Comparison of ENCODE assay signal across 9 mouse cellular contexts in the genomic region with DNA sequence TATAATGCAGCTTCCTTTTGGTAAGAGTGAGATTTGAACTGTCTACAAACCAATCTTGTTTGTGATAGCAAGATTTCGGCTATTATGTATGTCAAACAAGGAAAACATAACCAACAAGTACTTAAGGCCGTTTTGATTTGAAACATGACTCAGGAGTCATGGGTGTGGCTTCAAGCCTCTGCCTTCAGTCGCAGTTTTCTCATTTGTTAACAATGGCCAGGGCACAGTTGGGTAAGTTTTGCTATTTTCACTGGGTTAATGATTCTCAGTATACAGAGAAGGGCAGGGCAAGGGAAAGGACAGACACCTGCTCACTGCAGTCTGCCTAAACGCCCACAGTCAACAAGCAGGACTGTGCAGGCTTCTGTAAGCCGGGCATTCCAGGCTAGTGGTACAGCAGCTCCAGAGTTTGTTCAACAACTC. TPM values are rescaled to one million over a fixed set of nuclear protein-coding genes. Genes with fewer than 3 reads are reported as not detected.
DNase-seq lines count a peak whose midpoint lies in the region; ATAC-seq and TF ChIP-seq lines count a peak whose summit lies in the region.
"Had no signal": no experiment of that assay in that cellular context is flagged by ENCODE, and none has a peak within 500 bp of the region (broad histone marks: within the 10 kb centered on the region; RNA-seq: fewer than 3 reads in every experiment).

No protein-coding gene starts in this region.

- no peak for DNase-seq in layer of hippocampus, adult 2 months (ENCODE audit: low spot score in 2 of 2)
- no peak for DNase-seq in layer of hippocampus, postnatal 10 days (ENCODE audit: low spot score in 2 of 2)
- DNase-seq in forelimb bud, embryonic 11.5 days (ENCODE audit: low read depth, low spot score), result peak; percentile 9
- DNase-seq in cerebellum, adult 11 months, result no peak
- DNase-seq in spleen, postnatal 14 days (ENCODE audit: low spot score in 2 of 2), result no peak
- no peak for DNase-seq in gastrocnemius, postnatal 4 days (ENCODE audit: low spot score in 2 of 2)

- ATAC-seq in megakaryocyte progenitor cell, adult 5-6 weeks (replicated peaks; ENCODE audit: poor library complexity), result peak; percentile 9

- no peak overlapping the region for H3K27ac ChIP-seq in layer of hippocampus, adult 2 months
- peak overlapping the region; percentile 40 for H3K27ac ChIP-seq in bone marrow macrophage, adult 2 months (ENCODE audit: insufficient read depth, low read depth, low read length)

- peaks cover 11% of the 10 kb centered on the region for H3K4me1 ChIP-seq in bone marrow macrophage, adult 2 months (ENCODE audit: control insufficient read depth, insufficient read depth, low read length)

- TF ChIP-seq POLR2A in bone marrow macrophage, adult 2 months (IDR thresholded peaks at IDR 0.05; ENCODE audit: borderline replicate concordance, low read depth, low read length), result no peak

- TF ChIP-seq CTCF in layer of hippocampus, adult 2 months (conservative IDR thresholded peaks at IDR 0.05), result no peak
- no peak for TF ChIP-seq CTCF in bone marrow macrophage, adult 2 months (IDR thresholded peaks at IDR 0.05; ENCODE audit: low read depth, low read length)

- peak overlapping the region; percentile 91 for H3K4me3 ChIP-seq in layer of hippocampus, adult 2 months
- H3K4me3 ChIP-seq in bone marrow macrophage, adult 2 months (ENCODE audit: insufficient read depth, low read length), result peak overlapping the region; percentile 90

RNA-seq across cellular contexts. Expression of a gene that starts 0.6 kb away (rescaled TPM):
- total RNA-seq in layer of hippocampus, adult 2 months (2021), result under 1 TPM; 0.59 to 0.66 TPM
- total RNA-seq in layer of hippocampus, postnatal 10 days (2021), result 1 to 10 TPM; 2.4 to 2.5 TPM
- 5.6 and 8.5 TPM in 2 replicates for polyA plus RNA-seq in bone marrow macrophage, adult 2 months (2012; ENCODE audit: insufficient read depth, insufficient read length, missing spikeins)
- total RNA-seq in megakaryocyte progenitor cell, adult 5-6 weeks (2015), result 12.6 and 13.3 TPM in 2 replicates
- 8.6 and 12.6 TPM in 2 replicates for total RNA-seq in megakaryocyte progenitor cell, adult 5-6 weeks (2017)
- 1 to 10 TPM; 5.8 to 6.5 TPM for total RNA-seq in gastrocnemius, postnatal 4 days (2021)

RNA-seq across cellular contexts. Expression of a gene that starts 1.0 kb away (rescaled TPM):
- total RNA-seq in layer of hippocampus, adult 2 months (2021), result 10 to 100 TPM; 93.3 to 97.6 TPM
- 10 to 100 TPM; 89.4 to 92.5 TPM for total RNA-seq in layer of hippocampus, postnatal 10 days (2021)
- polyA plus RNA-seq in bone marrow macrophage, adult 2 months (2012; ENCODE audit: insufficient read depth, insufficient read length, missing spikeins), result 48.7 and 55.2 TPM in 2 replicates
- 73.7 and 86.4 TPM in 2 replicates for total RNA-seq in megakaryocyte progenitor cell, adult 5-6 weeks (2015)
- total RNA-seq in megakaryocyte progenitor cell, adult 5-6 weeks (2017), result 88.8 and 105 TPM in 2 replicates
- 10 to 100 TPM; 81.9 to 92.3 TPM for total RNA-seq in gastrocnemius, postnatal 4 days (2021)

RNA-seq across cellular contexts. Expression of a gene that starts 52.1 kb away (rescaled TPM):
- total RNA-seq in layer of hippocampus, adult 2 months (2021), result under 1 TPM; 0.20 to 0.38 TPM
- total RNA-seq in layer of hippocampus, postnatal 10 days (2021), result under 1 TPM in 1 of 2 experiments, not detected in 1; 0.25 TPM
- polyA plus RNA-seq in bone marrow macrophage, adult 2 months (2012; ENCODE audit: insufficient read depth, insufficient read length, missing spikeins), result not detected in 2 replicates
- not detected in 2 replicates for total RNA-seq in megakaryocyte progenitor cell, adult 5-6 weeks (2015)
- total RNA-seq in megakaryocyte progenitor cell, adult 5-6 weeks (2017), result 0.62 TPM in 1 of 2 replicates, not detected in the other
- not detected for total RNA-seq in gastrocnemius, postnatal 4 days (2021)
- polyA plus RNA-seq: gonadal fat pad, adult 2 months had no signal
